Mouse (Mus musculus) hindbrain, embryonic 11.5 days (tissue): ENCODE data around the gene Gm29554. TPM values are rescaled to one million over a fixed set of nuclear protein-coding genes. Genes with fewer than 3 reads are reported as not detected.
"Not testable (repeated sequence)": the region's sequence is repeated elsewhere in the genome, so short reads cannot be mapped to it uniquely, and the experiment has no call there.

Experiments
- ATAC-seq: fragments of 200-750 bp; cut with Nextera tagmentation; 2 replicates; pipeline ENCODE4 v1.8.0; 2017; ENCODE audit warnings: mild to moderate bottlenecking, moderate TSS enrichment, moderate library complexity; ENCODE audit not compliant: low FRiP score
- DNase-seq: peaks from one replicate; pipeline ENCODE4 v3.0.0-alpha.2; 2015; ENCODE audit warnings: low spot score
- H3K27ac ChIP-seq: fragments of 300-500 bp; sonication (generic); 2 replicates; pipeline ENCODE4 v1.5.1; 2014; ENCODE audit warnings: mild to moderate bottlenecking, low read depth, low read length
- H3K27me3 ChIP-seq: fragments of 300-500 bp; sonication (generic); 2 replicates; pipeline ENCODE4 v1.6.1; 2014; ENCODE audit warnings: mild to moderate bottlenecking, low read length, moderate library complexity, mixed read lengths; ENCODE audit not compliant: control insufficient read depth, insufficient read depth
- H3K36me3 ChIP-seq: fragments of 300-500 bp; sonication (generic); 2 replicates; pipeline ENCODE4 v1.6.1; 2014; ENCODE audit warnings: mild to moderate bottlenecking, low read length, moderate library complexity, mixed read lengths; ENCODE audit not compliant: control insufficient read depth, insufficient read depth
- H3K4me1 ChIP-seq: fragments of 300-500 bp; sonication (generic); replicated peaks from 2 replicates; pipeline ENCODE4 v1.6.1; 2014; ENCODE audit warnings: low read length, mixed read lengths; ENCODE audit not compliant: control insufficient read depth, insufficient read depth
- H3K4me2 ChIP-seq: fragments of 300-500 bp; sonication (generic); replicated peaks from 2 replicates; pipeline ENCODE4 v1.6.1; 2014; ENCODE audit warnings: mild to moderate bottlenecking, low read depth, low read length
- H3K4me3 ChIP-seq: fragments of 300-500 bp; sonication (generic); 2 replicates; pipeline ENCODE4 v1.5.1; 2014; ENCODE audit warnings: low read depth, low read length
- H3K9ac ChIP-seq: fragments of 300-500 bp; sonication (generic); 2 replicates; pipeline ENCODE4 v1.6.1; 2014; ENCODE audit warnings: low read depth, low read length
- H3K9me3 ChIP-seq: fragments of 300-500 bp; sonication (generic); 2 replicates; pipeline ENCODE4 v1.6.1; 2016; ENCODE audit warnings: low read length; ENCODE audit not compliant: control insufficient read depth
- WGBS: fragments of 180-500 bp; shearing (Covaris S2); extraction: QIAGEN DNeasy Blood & Tissue Kit; methylation state at CpG from one replicate; pipeline ENCODE4 v1.1.7; 2014; 5-methylcytosine and 5-hydroxymethylcytosine counted together
- polyA plus RNA-seq: library from polyadenylated mRNA; unstranded; fragments of >200 nt; fragmentation: Nextera tagmentation; extraction: Ambion mirVana; gene quantifications from 2 replicates; pipeline ENCODE4 v1.2.1, GENCODE M21; 2014

Gene Gm29554
- not detected in 2 replicates for polyA plus RNA-seq

DNA sequence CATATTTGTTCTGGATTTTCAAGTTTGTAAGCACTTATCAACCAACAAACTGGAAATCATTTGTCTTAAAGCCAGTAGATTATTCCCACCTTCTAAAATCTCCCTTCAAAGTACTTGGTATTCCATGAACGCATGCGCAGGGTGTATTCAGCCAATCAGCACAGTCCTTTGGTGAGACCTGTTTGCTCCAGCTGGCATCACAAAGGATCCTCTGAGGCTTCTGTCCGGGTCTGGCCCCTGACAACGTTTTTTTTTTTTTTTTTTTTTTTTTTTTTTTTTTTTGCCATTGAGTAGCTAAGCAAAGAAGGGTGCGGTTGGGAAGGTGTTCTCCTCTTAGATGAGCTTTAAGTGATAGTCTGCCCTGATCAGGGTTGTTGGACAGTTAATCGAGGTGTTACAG, at the start of gene Gm29554:
Gm29554 (plus strand) TSS at position 301 of the 400 bp plus-strand sequence.
- WGBS: no CpG with 5 or more reads among the region's 6 CpGs
- not testable (repeated sequence) for ATAC-seq, H3K4me3 ChIP-seq

More for the DNA sequence above, at the start of gene Gm29554:
- H3K9me3 ChIP-seq, H3K27ac ChIP-seq, H3K4me2 ChIP-seq, DNase-seq, H3K4me1 ChIP-seq, H3K36me3 ChIP-seq, H3K27me3 ChIP-seq, H3K9ac ChIP-seq: not testable (repeated sequence)

Other genes starting within 250 kb of the Gm29554 start
- gene Gm20812, start 108.0 kb downstream of the Gm29554 start, polyA plus RNA-seq: not detected in 2 replicates